Mouse (Mus musculus): ENCODE measurements around the gene Tdrkh. TPM values are rescaled to one million over a fixed set of nuclear protein-coding genes. Genes with fewer than 3 reads are reported as not detected.
A peak's percentile ranks its signal among the peaks of the same experiment; 100 is the strongest.

The Tdrkh gene
- polyA plus RNA-seq, 1 experiment from 2014 or later = 5.6 TPM

DNA sequence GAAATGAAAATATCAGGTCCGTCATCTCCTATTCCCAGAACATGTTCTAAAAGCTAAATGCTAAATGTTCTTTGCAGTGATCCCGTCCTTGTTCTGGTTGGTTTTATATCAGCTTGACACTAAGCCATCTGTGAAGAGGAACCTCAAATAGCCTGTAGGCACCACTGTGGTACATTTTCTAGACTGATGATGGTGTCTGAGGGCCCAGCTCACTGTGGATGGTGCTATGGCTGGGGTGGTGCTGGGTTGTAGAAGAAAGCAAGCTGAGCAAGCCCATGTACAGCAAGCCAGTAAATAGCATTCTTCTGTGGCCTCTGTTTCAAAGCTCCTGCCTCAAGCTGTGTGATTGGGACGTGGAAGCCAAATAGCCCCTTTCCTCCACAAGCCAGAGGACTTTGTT, 44.0 kb downstream of the Tdrkh start:
- Histone ChIP-seq H3K27me3 (replicated peaks; ENCODE audit: control insufficient read depth, insufficient read depth, low read length) (no peaks in the 10 kb centered on the region), H3K4me1 (replicated peaks; ENCODE audit: control insufficient read depth, insufficient read depth, low read length) (no peaks in the 10 kb centered on the region), H3K9me3 (ENCODE audit: control insufficient read depth) (no peaks in the 10 kb centered on the region), H3K9ac (ENCODE audit: low read depth, low read length) (no peak overlapping the region), H3K27ac (ENCODE audit: low read depth, low read length) (no peak overlapping the region), H3K4me3 (ENCODE audit: low read depth, low read length) (no peak overlapping the region), H3K36me3 (ENCODE audit: control insufficient read depth, insufficient read depth) (no peaks in the 10 kb centered on the region), H3K4me2 (replicated peaks; ENCODE audit: low read depth) (no peak overlapping the region)
- WGBS = 80% methylated on average over 3 of the region's 3 CpGs
- no peak for TF ChIP-seq CTCF (IDR thresholded peaks at IDR 0.05; ENCODE audit: low read depth)
- ATAC-seq = no peak

DNA sequence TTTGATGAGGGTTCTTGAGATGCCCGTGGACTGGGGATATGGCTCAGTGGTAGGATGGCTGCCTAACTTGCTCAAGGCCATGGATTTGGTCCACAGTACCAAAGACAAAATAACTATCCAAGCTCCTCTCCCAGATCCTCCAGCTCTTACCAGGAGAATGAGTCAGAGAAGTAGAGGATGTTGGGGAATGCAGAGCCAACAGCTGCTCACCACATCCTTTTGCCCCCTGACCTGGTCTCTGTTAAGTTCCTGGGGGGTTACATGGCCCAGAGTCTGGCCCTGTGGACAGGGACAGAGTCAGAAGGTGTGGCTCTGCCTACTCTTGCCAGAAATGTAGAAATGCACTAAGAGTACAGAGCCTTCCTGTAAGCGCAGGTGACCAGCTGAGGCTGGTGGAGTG, 46.8 kb downstream of the Tdrkh start:
- no peaks in the 10 kb centered on the region for H3K36me3 ChIP-seq (ENCODE audit: control insufficient read depth, insufficient read depth)
- H3K4me3 ChIP-seq (ENCODE audit: low read depth, low read length) = no peak overlapping the region
- no peaks in the 10 kb centered on the region for H3K9me3 ChIP-seq (ENCODE audit: control insufficient read depth)
- no peak overlapping the region for H3K27ac ChIP-seq (ENCODE audit: low read depth, low read length)
- no peaks in the 10 kb centered on the region for H3K27me3 ChIP-seq (replicated peaks; ENCODE audit: control insufficient read depth, insufficient read depth, low read length)
- no peaks in the 10 kb centered on the region for H3K4me1 ChIP-seq (replicated peaks; ENCODE audit: control insufficient read depth, insufficient read depth, low read length)
- no peak for ATAC-seq
- no peak overlapping the region for H3K9ac ChIP-seq (ENCODE audit: low read depth, low read length)
- no peak overlapping the region for H3K4me2 ChIP-seq (replicated peaks; ENCODE audit: low read depth)
- no peak for TF ChIP-seq CTCF (IDR thresholded peaks at IDR 0.05; ENCODE audit: low read depth)
- WGBS = 88% methylated on average over 2 of the region's 2 CpGs

DNA sequence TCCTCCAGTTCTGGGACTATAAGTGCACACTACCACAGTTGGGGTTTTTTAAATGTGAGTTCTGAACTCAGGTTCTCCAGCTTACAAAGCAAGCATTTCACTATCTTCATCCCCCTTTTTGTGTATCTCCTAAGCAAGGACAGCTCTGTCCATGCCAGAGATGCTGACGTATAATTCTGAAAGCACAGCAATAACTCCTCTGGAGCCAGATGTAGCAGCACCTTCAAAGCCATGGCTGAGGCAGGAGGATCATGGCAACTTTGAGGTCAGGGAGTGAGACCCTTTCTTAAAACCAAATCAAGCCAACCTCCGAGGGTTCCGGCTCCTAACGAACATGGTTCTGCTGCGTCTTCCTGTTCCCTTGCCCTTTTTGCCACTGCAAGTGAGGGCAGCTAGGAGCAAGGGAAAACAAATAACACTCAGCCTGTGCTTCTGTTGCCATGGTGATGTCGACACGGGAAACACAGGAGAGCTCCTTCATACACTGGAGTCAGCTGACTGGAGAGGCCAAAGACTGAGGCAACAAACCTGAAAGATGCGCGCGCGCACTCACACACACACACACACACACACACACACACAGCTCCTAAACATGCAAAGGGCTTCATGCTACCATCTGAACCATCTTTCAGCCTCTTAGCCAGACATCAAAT, 51.0 kb downstream of the Tdrkh start:
- H3K36me3 ChIP-seq (ENCODE audit: control insufficient read depth, insufficient read depth) = no peaks in the 10 kb centered on the region
- no peak overlapping the region for H3K4me2 ChIP-seq (replicated peaks; ENCODE audit: low read depth)
- TF ChIP-seq CTCF (IDR thresholded peaks at IDR 0.05; ENCODE audit: low read depth) = no peak
- no peak overlapping the region for H3K27ac ChIP-seq (ENCODE audit: low read depth, low read length)
- H3K9me3 ChIP-seq (ENCODE audit: control insufficient read depth) = no peaks in the 10 kb centered on the region
- no peak for ATAC-seq
- 59% methylated on average over 11 of the region's 11 CpGs for WGBS
- no peaks in the 10 kb centered on the region for H3K4me1 ChIP-seq (replicated peaks; ENCODE audit: control insufficient read depth, insufficient read depth, low read length)
- H3K4me3 ChIP-seq (ENCODE audit: low read depth, low read length) = no peak overlapping the region
- H3K27me3 ChIP-seq (replicated peaks; ENCODE audit: control insufficient read depth, insufficient read depth, low read length) = no peaks in the 10 kb centered on the region
- no peak overlapping the region for H3K9ac ChIP-seq (ENCODE audit: low read depth, low read length)

DNA sequence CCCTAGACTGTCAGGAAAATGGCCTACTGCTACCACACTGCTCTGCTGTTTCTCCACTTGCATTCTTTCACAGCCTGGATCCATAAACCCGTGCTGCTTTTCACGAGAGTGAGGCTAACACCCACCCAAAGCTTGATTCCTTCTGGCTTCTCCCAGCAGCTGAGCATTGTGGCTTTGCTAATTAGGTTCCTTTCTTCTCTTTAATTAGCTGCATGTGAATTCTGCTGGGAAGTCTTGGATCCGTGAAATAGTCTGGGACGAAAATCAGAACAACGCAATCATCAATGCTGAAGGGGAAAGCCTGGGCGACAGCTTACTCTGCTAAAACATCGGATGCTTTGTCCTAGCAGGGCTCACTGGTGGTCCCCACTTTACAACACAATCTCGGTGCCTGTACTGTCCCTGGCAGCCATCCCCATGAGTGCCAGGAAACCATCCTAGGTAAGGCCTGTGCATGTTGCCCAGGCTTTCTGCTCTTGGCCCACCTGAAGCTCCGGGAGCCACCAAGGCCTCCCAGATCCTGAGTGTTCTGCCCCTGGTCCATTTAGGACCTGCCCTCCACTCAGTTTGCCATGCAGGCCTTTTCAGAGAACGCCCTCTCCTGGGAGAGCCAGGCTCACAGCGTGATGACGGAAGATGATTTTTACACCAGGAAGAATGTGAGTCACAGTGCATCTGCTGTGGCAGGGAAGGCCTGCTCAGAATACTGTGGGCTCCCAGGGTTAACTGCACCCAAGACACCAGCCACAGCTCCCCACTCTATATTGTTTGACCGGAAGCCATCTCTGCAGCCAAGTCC, 52.8 kb downstream of the Tdrkh start:
- no peaks in the 10 kb centered on the region for H3K4me1 ChIP-seq (replicated peaks; ENCODE audit: control insufficient read depth, insufficient read depth, low read length)
- no peak overlapping the region for H3K4me2 ChIP-seq (replicated peaks; ENCODE audit: low read depth)
- no peak for TF ChIP-seq CTCF (IDR thresholded peaks at IDR 0.05; ENCODE audit: low read depth)
- H3K9ac ChIP-seq (ENCODE audit: low read depth, low read length) = no peak overlapping the region
- H3K27me3 ChIP-seq (replicated peaks; ENCODE audit: control insufficient read depth, insufficient read depth, low read length) = no peaks in the 10 kb centered on the region
- no peaks in the 10 kb centered on the region for H3K36me3 ChIP-seq (ENCODE audit: control insufficient read depth, insufficient read depth)
- ATAC-seq = no peak
- H3K27ac ChIP-seq (ENCODE audit: low read depth, low read length) = no peak overlapping the region
- WGBS = 78% methylated on average over 13 of the region's 13 CpGs
- H3K4me3 ChIP-seq (ENCODE audit: low read depth, low read length) = no peak overlapping the region
- no peaks in the 10 kb centered on the region for H3K9me3 ChIP-seq (ENCODE audit: control insufficient read depth)

DNA sequence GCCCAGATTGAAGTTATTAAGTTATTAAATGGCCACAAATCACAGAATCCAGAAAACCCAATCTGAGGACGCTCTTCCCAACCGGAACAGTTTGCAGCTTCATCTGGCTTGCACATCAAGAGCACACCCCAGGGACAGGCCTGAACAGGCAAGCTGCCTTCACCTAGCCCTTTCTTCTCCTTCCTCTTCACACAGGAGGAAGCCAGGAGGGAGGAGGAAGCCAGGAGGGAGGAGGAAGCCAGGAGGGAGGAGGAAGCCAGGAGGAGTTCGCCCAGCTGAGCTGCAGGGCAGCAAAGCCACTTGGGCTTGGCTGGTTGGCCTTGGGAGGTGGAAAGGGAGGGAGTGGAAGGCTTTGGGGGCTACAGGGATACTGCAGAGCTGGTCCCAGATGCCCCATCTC, 55.9 kb downstream of the Tdrkh start:
- H3K4me2 ChIP-seq (replicated peaks; ENCODE audit: low read depth) = no peak overlapping the region
- no peak for TF ChIP-seq CTCF (IDR thresholded peaks at IDR 0.05; ENCODE audit: low read depth)
- H3K36me3 ChIP-seq (ENCODE audit: control insufficient read depth, insufficient read depth) = no peaks in the 10 kb centered on the region
- H3K27me3 ChIP-seq (replicated peaks; ENCODE audit: control insufficient read depth, insufficient read depth, low read length) = no peaks in the 10 kb centered on the region
- no peak overlapping the region for H3K9ac ChIP-seq (ENCODE audit: low read depth, low read length)
- no peaks in the 10 kb centered on the region for H3K4me1 ChIP-seq (replicated peaks; ENCODE audit: control insufficient read depth, insufficient read depth, low read length)
- no peak overlapping the region for H3K4me3 ChIP-seq (ENCODE audit: low read depth, low read length)
- no peaks in the 10 kb centered on the region for H3K9me3 ChIP-seq (ENCODE audit: control insufficient read depth)
- 52% methylated on average over 3 of the region's 3 CpGs for WGBS
- ATAC-seq = no peak
- H3K27ac ChIP-seq (ENCODE audit: low read depth, low read length) = no peak overlapping the region

DNA sequence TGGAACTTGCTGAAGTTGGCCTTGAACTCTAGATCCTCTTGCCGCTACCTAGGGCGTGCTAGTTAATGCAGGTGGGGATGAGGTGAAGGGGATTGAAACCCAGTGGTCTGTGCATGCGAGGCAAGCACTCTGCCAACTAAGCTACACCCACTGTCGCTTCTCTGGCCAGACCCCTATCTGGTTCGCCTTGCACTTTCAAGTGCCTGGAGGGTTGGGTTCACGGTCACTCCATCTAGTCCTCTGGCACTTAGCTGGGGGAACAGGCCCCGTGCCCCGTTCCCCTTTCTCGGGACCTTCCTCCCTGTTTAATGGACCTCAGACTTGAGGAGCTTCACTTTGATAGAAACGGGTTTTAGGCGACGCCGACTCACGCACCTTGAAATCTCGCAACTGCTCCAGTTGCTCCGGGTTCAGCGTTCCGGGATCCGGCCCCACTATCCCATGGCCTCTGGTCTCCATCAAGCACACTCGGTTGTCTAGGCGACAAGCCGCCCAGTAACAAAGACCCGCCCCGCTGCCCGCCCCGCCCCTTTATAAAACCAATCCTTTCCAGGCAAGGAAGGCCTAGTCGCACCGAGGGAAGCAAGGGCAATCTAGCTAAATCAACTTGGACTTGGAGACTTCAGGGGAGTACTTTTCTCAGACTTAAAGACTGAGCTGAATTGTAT, 59.5 kb downstream of the Tdrkh start:
- no peak overlapping the region for H3K4me3 ChIP-seq (ENCODE audit: low read depth, low read length)
- TF ChIP-seq CTCF (IDR thresholded peaks at IDR 0.05; ENCODE audit: low read depth) = no peak
- no peaks in the 10 kb centered on the region for H3K9me3 ChIP-seq (ENCODE audit: control insufficient read depth)
- ATAC-seq = peak; percentile 67
- peak overlapping the region; percentile 7; the same call in 1 of the 2 replicates for H3K27ac ChIP-seq (ENCODE audit: low read depth, low read length)
- WGBS = 12% methylated on average over 28 of the region's 28 CpGs
- no peaks in the 10 kb centered on the region for H3K4me1 ChIP-seq (replicated peaks; ENCODE audit: control insufficient read depth, insufficient read depth, low read length)
- H3K4me2 ChIP-seq (replicated peaks; ENCODE audit: low read depth) = peak overlapping the region; percentile 37
- H3K9ac ChIP-seq (ENCODE audit: low read depth, low read length) = no peak overlapping the region
- no peaks in the 10 kb centered on the region for H3K36me3 ChIP-seq (ENCODE audit: control insufficient read depth, insufficient read depth)
- no peaks in the 10 kb centered on the region for H3K27me3 ChIP-seq (replicated peaks; ENCODE audit: control insufficient read depth, insufficient read depth, low read length)

Data from intestine, postnatal 0 days (tissue).